Mouse (Mus musculus): ENCODE measurements around the gene Tsen54.

The Tsen54 gene

GRCm38 (mm10) chr11:115803072-115803709 is 11.3 kb upstream of the Tsen54 start:
- DNase-seq (ENCODE audit: low read depth): no peak

GRCm38 (mm10) chr11:115805005-115805404 is 9.5 kb upstream of the Tsen54 start:
- no peak for DNase-seq (ENCODE audit: low read depth)

- no peak for DNase-seq (ENCODE audit: low read depth)
Observed at GRCm38 (mm10) chr11:115806154-115806553, 8.4 kb upstream of the Tsen54 start.

- no peak for DNase-seq (ENCODE audit: low read depth)
Observed at GRCm38 (mm10) chr11:115807306-115807705, 7.2 kb upstream of the Tsen54 start.

- no peak for DNase-seq (ENCODE audit: low read depth)
Observed at GRCm38 (mm10) chr11:115807971-115808370, 6.6 kb upstream of the Tsen54 start.

- DNase-seq (ENCODE audit: low read depth): no peak
Observed at GRCm38 (mm10) chr11:115808696-115809310, 5.7 kb upstream of the Tsen54 start.

GRCm38 (mm10) chr11:115809311-115809781 is 5.2 kb upstream of the Tsen54 start:
- DNase-seq (ENCODE audit: low read depth): no peak

- DNase-seq (ENCODE audit: low read depth): no peak
Observed at GRCm38 (mm10) chr11:115810377-115810776, 4.1 kb upstream of the Tsen54 start.

- no peak for DNase-seq (ENCODE audit: low read depth)
Observed at GRCm38 (mm10) chr11:115811381-115812093, 3.0 kb upstream of the Tsen54 start.

- DNase-seq (ENCODE audit: low read depth): no peak
Observed at GRCm38 (mm10) chr11:115812095-115812494, 2.4 kb upstream of the Tsen54 start.

- DNase-seq (ENCODE audit: low read depth): no peak
Observed at GRCm38 (mm10) chr11:115812533-115813420, 1.7 kb upstream of the Tsen54 start.

GRCm38 (mm10) chr11:115813507-115814296 is 822 bp upstream of the Tsen54 start, which contains the start of gene Caskin2:
TSS of gene Caskin2 (minus strand) at chr11:115813639.
- peak; percentile 89 for DNase-seq (ENCODE audit: low read depth)

- DNase-seq (ENCODE audit: low read depth): no peak
Observed at GRCm38 (mm10) chr11:115817331-115817730, 2.8 kb downstream of the Tsen54 start.

GRCm38 (mm10) chr11:115819915-115820623 is 5.5 kb downstream of the Tsen54 start:
- no peak for DNase-seq (ENCODE audit: low read depth)

GRCm38 (mm10) chr11:115821001-115821400 is 6.5 kb downstream of the Tsen54 start:
- DNase-seq (ENCODE audit: low read depth): no peak

GRCm38 (mm10) chr11:115823774-115824740 is 9.5 kb downstream of the Tsen54 start, which contains the start of gene Llgl2:
TSS of gene Llgl2 (plus strand) at chr11:115824049.
- DNase-seq (ENCODE audit: low read depth): peak; percentile 36

- DNase-seq (ENCODE audit: low read depth): no peak
Observed at GRCm38 (mm10) chr11:115824813-115825212, 10.3 kb downstream of the Tsen54 start.

GRCm38 (mm10) chr11:115826487-115826886 is 12.0 kb downstream of the Tsen54 start:
- no peak for DNase-seq (ENCODE audit: low read depth)

GRCm38 (mm10) chr11:115827624-115828023 is 13.1 kb downstream of the Tsen54 start:
- no peak for DNase-seq (ENCODE audit: low read depth)

Measured in fibroblast of lung, adult 2 months (primary cell).